Mouse (Mus musculus): ENCODE measurements around the gene March6. TPM values are rescaled to one million over a fixed set of nuclear protein-coding genes. Genes with fewer than 3 reads are reported as not detected.

Gene March6
- polyA plus RNA-seq, 2 experiments: 27.4 to 30.6 TPM

GRCm38 (mm10) chr15:31536051-31536737 is 5.3 kb upstream of the March6 start:
- Histone ChIP-seq H3K27ac (replicated peaks; ENCODE audit: low read depth, low read length) (no peak overlapping the region), H3K36me3 (ENCODE audit: control insufficient read depth, insufficient read depth, low read length) (no peaks in the 10 kb centered on the region), H3K9ac (ENCODE audit: low read depth, low read length, severe bottlenecking) (no peak overlapping the region), H3K27me3 (ENCODE audit: control insufficient read depth, insufficient read depth, low read length) (no peaks in the 10 kb centered on the region), H3K4me3 (replicated peaks; ENCODE audit: low read length) (no peak overlapping the region), H3K9me3 (ENCODE audit: control insufficient read depth, low read length) (no peaks in the 10 kb centered on the region), H3K4me2 (replicated peaks; ENCODE audit: low read depth, low read length, severe bottlenecking) (no peak overlapping the region), H3K4me1 (ENCODE audit: control insufficient read depth, insufficient read depth, low read length) (peaks cover 3% of the 10 kb centered on the region; the same call in 1 of the 2 replicates)
- WGBS: 34% methylated on average over 7 of the region's 7 CpGs
- DNase-seq (ENCODE audit: low spot score): no peak
- TF ChIP-seq POLR2A (IDR thresholded peaks at IDR 0.05; ENCODE audit: borderline replicate concordance, extremely low read depth, insufficient read depth, insufficient read length): no peak
- no peak for ATAC-seq (ENCODE audit: low FRiP score, low read depth)

GRCm38 (mm10) chr15:31535259-31535855 is 4.5 kb upstream of the March6 start:
- no peak for ATAC-seq (ENCODE audit: low FRiP score, low read depth)
- Histone ChIP-seq H3K9ac (ENCODE audit: low read depth, low read length, severe bottlenecking) (no peak overlapping the region), H3K27me3 (ENCODE audit: control insufficient read depth, insufficient read depth, low read length) (no peaks in the 10 kb centered on the region), H3K27ac (replicated peaks; ENCODE audit: low read depth, low read length) (no peak overlapping the region), H3K36me3 (ENCODE audit: control insufficient read depth, insufficient read depth, low read length) (no peaks in the 10 kb centered on the region), H3K4me2 (replicated peaks; ENCODE audit: low read depth, low read length, severe bottlenecking) (no peak overlapping the region), H3K9me3 (ENCODE audit: control insufficient read depth, low read length) (no peaks in the 10 kb centered on the region), H3K4me1 (ENCODE audit: control insufficient read depth, insufficient read depth, low read length) (peaks cover 3% of the 10 kb centered on the region; the same call in 1 of the 2 replicates), H3K4me3 (replicated peaks; ENCODE audit: low read length) (no peak overlapping the region)
- no peak for DNase-seq (ENCODE audit: low spot score)
- TF ChIP-seq POLR2A (IDR thresholded peaks at IDR 0.05; ENCODE audit: borderline replicate concordance, extremely low read depth, insufficient read depth, insufficient read length): no peak
- WGBS: 20% methylated on average over 8 of the region's 8 CpGs

GRCm38 (mm10) chr15:31534421-31535258 is 3.8 kb upstream of the March6 start:
- Histone ChIP-seq H3K4me2 (replicated peaks; ENCODE audit: low read depth, low read length, severe bottlenecking) (no peak overlapping the region), H3K27me3 (ENCODE audit: control insufficient read depth, insufficient read depth, low read length) (no peaks in the 10 kb centered on the region), H3K4me1 (ENCODE audit: control insufficient read depth, insufficient read depth, low read length) (0 out of 2 replicates have a peak, but pooled peaks cover 3% of the 10 kb centered on the region), H3K9ac (ENCODE audit: low read depth, low read length, severe bottlenecking) (no peak overlapping the region), H3K36me3 (ENCODE audit: control insufficient read depth, insufficient read depth, low read length) (no peaks in the 10 kb centered on the region), H3K4me3 (replicated peaks; ENCODE audit: low read length) (no peak overlapping the region), H3K27ac (replicated peaks; ENCODE audit: low read depth, low read length) (no peak overlapping the region), H3K9me3 (ENCODE audit: control insufficient read depth, low read length) (no peaks in the 10 kb centered on the region)
- WGBS: 82% methylated on average over 7 of the region's 7 CpGs
- DNase-seq (ENCODE audit: low spot score) (no peak), ATAC-seq (ENCODE audit: low FRiP score, low read depth) (no peak)
- no peak for TF ChIP-seq POLR2A (IDR thresholded peaks at IDR 0.05; ENCODE audit: borderline replicate concordance, extremely low read depth, insufficient read depth, insufficient read length)

GRCm38 (mm10) chr15:31533529-31533928 is 2.7 kb upstream of the March6 start:
- TF ChIP-seq POLR2A (IDR thresholded peaks at IDR 0.05; ENCODE audit: borderline replicate concordance, extremely low read depth, insufficient read depth, insufficient read length): no peak

GRCm38 (mm10) chr15:31532331-31533021 is 1.6 kb upstream of the March6 start:
- no peaks in the 10 kb centered on the region for H3K27me3 ChIP-seq (ENCODE audit: control insufficient read depth, insufficient read depth, low read length)
- no peaks in the 10 kb centered on the region; the same call in 1 of the 2 replicates for H3K36me3 ChIP-seq (ENCODE audit: control insufficient read depth, insufficient read depth, low read length)
- H3K27ac ChIP-seq (replicated peaks; ENCODE audit: low read depth, low read length): no peak overlapping the region
- H3K4me1 ChIP-seq (ENCODE audit: control insufficient read depth, insufficient read depth, low read length): peaks cover 9% of the 10 kb centered on the region
- peaks cover 1% of the 10 kb centered on the region; the same call in 1 of the 2 replicates for H3K9me3 ChIP-seq (ENCODE audit: control insufficient read depth, low read length)
- no peak overlapping the region for H3K4me2 ChIP-seq (replicated peaks; ENCODE audit: low read depth, low read length, severe bottlenecking)
- no peak for ATAC-seq (ENCODE audit: low FRiP score, low read depth)
- H3K9ac ChIP-seq (ENCODE audit: low read depth, low read length, severe bottlenecking): no peak overlapping the region
- no peak for TF ChIP-seq POLR2A (IDR thresholded peaks at IDR 0.05; ENCODE audit: borderline replicate concordance, extremely low read depth, insufficient read depth, insufficient read length)
- WGBS: 100% methylated on average over 2 of the region's 2 CpGs
- DNase-seq (ENCODE audit: low spot score): no peak
- H3K4me3 ChIP-seq (replicated peaks; ENCODE audit: low read length): no peak overlapping the region

More at GRCm38 (mm10) chr15:31533529-31533928, 2.7 kb upstream of the March6 start:
- no peak overlapping the region for H3K4me3 ChIP-seq (replicated peaks; ENCODE audit: low read length)
- H3K9ac ChIP-seq (ENCODE audit: low read depth, low read length, severe bottlenecking): no peak overlapping the region
- H3K4me1 ChIP-seq (ENCODE audit: control insufficient read depth, insufficient read depth, low read length): peaks cover 9% of the 10 kb centered on the region
- no peak for DNase-seq (ENCODE audit: low spot score)
- H3K9me3 ChIP-seq (ENCODE audit: control insufficient read depth, low read length): no peaks in the 10 kb centered on the region
- 80% methylated on average over 2 of the region's 2 CpGs for WGBS
- H3K27ac ChIP-seq (replicated peaks; ENCODE audit: low read depth, low read length): no peak overlapping the region
- no peak for ATAC-seq (ENCODE audit: low FRiP score, low read depth)
- no peaks in the 10 kb centered on the region for H3K36me3 ChIP-seq (ENCODE audit: control insufficient read depth, insufficient read depth, low read length)
- H3K27me3 ChIP-seq (ENCODE audit: control insufficient read depth, insufficient read depth, low read length): no peaks in the 10 kb centered on the region
- H3K4me2 ChIP-seq (replicated peaks; ENCODE audit: low read depth, low read length, severe bottlenecking): no peak overlapping the region

Measured in limb, embryonic 14.5 days (tissue).